10 mouse cellular contexts compared by ENCODE assay signal in the genomic region with DNA sequence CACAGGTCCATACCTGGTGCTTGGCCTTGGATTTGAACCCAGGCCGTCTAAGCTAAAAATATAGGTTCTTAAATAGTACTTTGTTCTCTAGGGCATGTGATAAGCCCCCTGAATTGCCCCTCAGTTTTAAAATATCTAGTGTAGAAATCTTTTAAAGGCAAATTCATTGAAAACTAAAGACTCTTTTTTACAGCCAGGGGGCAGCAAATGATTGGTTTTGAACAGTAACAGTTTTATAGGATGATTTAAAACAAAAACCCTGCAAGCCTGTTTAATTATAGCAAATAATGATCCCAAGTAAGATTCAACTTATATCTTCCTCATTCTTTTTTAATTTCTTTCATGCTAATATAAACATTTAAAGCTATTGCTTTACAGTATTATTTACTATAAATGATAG. TPM values are rescaled to one million over a fixed set of nuclear protein-coding genes. Genes with fewer than 3 reads are reported as not detected.
DNase-seq lines count a peak whose midpoint lies in the region; TF ChIP-seq lines count a peak whose summit lies in the region.
"Had no signal": no experiment of that assay in that cellular context is flagged by ENCODE, and none has a peak within 500 bp of the region (broad histone marks: within the 10 kb centered on the region; RNA-seq: fewer than 3 reads in every experiment).

No protein-coding gene starts in this region.

- intact Hi-C loops in heart, postnatal 25 days (cut with DNase I), result no loop called here
- intact Hi-C loops in left cerebral cortex, postnatal 10 days (cut with DNase I), result no loop called here
- intact Hi-C loops in left cerebral cortex, postnatal 36 days (cut with DNase I), result no loop called here

- no peaks in the 10 kb centered on the region for H3K36me3 ChIP-seq in MEL (ENCODE audit: control insufficient read depth in 1 of 2, insufficient read depth in 2 of 2, low read length in 2 of 2)
- H3K36me3 ChIP-seq: forebrain, embryonic 10.5 days; limb, embryonic 15.5 days; midbrain, embryonic 12.5 days had no signal

- H3K27me3 ChIP-seq in MEL (ENCODE audit: control insufficient read depth in 1 of 2, insufficient read depth in 2 of 2, low read length in 2 of 2), result peaks cover 0 to 1% of the 10 kb centered on the region in 2 experiments; a peak in 1 of 4 replicates
- H3K27me3 ChIP-seq: limb, embryonic 15.5 days; midbrain, embryonic 12.5 days had no signal

- DNase-seq in heart, adult 8-10 months (ENCODE audit: low spot score), result peak; percentile 4
- no peak for DNase-seq in heart, postnatal 25 days (ENCODE audit: low spot score)
- peak; percentile 25 to 29 for DNase-seq in left cerebral cortex, postnatal 10 days (ENCODE audit: extremely low spot score in 1 of 2, low spot score in 2 of 2)
- DNase-seq in left cerebral cortex, postnatal 36 days (ENCODE audit: low spot score in 2 of 2), result no peak
- DNase-seq in 416B (ENCODE audit: low read depth), result peak; percentile 46
- DNase-seq in MEL (ENCODE audit: low read depth, low spot score), result no peak
- no peak for DNase-seq in thymus, postnatal 36 days

- H3K4me3 ChIP-seq in MEL (ENCODE audit: control insufficient read depth in 1 of 2, insufficient read depth in 1 of 2, low read depth in 2 of 2, low read length in 2 of 2), result no peak overlapping the region
- H3K4me3 ChIP-seq: forebrain, embryonic 10.5 days; limb, embryonic 15.5 days; midbrain, embryonic 12.5 days had no signal

- no peaks in the 10 kb centered on the region for H3K79me2 ChIP-seq in MEL (ENCODE audit: control insufficient read depth, insufficient read depth, low read length, poor library complexity)

- H3K27ac ChIP-seq in MEL (ENCODE audit: control insufficient read depth, low read depth, low read length), result no peak overlapping the region
- H3K27ac ChIP-seq: forebrain, embryonic 10.5 days; limb, embryonic 15.5 days; midbrain, embryonic 12.5 days had no signal

- no peak overlapping the region for H3K9ac ChIP-seq in MEL (ENCODE audit: control insufficient read depth, low read depth, low read length, poor library complexity, severe bottlenecking)
- H3K9ac ChIP-seq: limb, embryonic 15.5 days; midbrain, embryonic 12.5 days had no signal

- no peak for TF ChIP-seq EP300 in MEL (IDR thresholded peaks at IDR 0.05; ENCODE audit: low read depth in 1 of 2, low read length in 2 of 2)

- no peak for TF ChIP-seq POLR2A in MEL (IDR thresholded peaks at IDR 0.05; ENCODE audit: control insufficient read depth in 1 of 2, insufficient read depth in 1 of 2, low read depth in 1 of 2, low read length in 2 of 2, poor library complexity in 1 of 2)

- H3K9me3 ChIP-seq in MEL (replicated peaks; ENCODE audit: insufficient read depth, low read length), result no peaks in the 10 kb centered on the region
- H3K9me3 ChIP-seq: forebrain, embryonic 10.5 days; limb, embryonic 15.5 days; midbrain, embryonic 12.5 days had no signal

- peak in 1 of 3 experiments; percentile 22; a peak in 1 of 6 replicates for TF ChIP-seq CTCF in MEL (IDR thresholded peaks at IDR 0.05 in 2 of 3, conservative IDR thresholded peaks at IDR 0.05 in 1 of 3; ENCODE audit: control insufficient read depth in 1 of 3, insufficient read depth in 1 of 3, low read depth in 2 of 3, low read length in 3 of 3, poor library complexity in 1 of 3, severe bottlenecking in 1 of 3)

- no peaks in the 10 kb centered on the region for H3K4me1 ChIP-seq in MEL (ENCODE audit: control insufficient read depth in 1 of 2, insufficient read depth in 2 of 2, low read length in 2 of 2)
- H3K4me1 ChIP-seq: forebrain, embryonic 10.5 days; limb, embryonic 15.5 days; midbrain, embryonic 12.5 days had no signal

- peak; percentile 33 for TF ChIP-seq RAD21 in MEL (IDR thresholded peaks at IDR 0.05; ENCODE audit: low read depth, low read length)

TF ChIP-seq in MEL, 35 proteins besides CTCF, POLR2A, EP300 and RAD21:
- TF ChIP-seq NELFE (IDR thresholded peaks at IDR 0.05; ENCODE audit: low read depth, low read length), result no peak
- TF ChIP-seq TAL1 (IDR thresholded peaks at IDR 0.05; ENCODE audit: low read length), result no peak
- no peak for TF ChIP-seq MEF2A (IDR thresholded peaks at IDR 0.05; ENCODE audit: extremely low read depth, insufficient replicate concordance, low read depth, low read length, poor library complexity, severe bottlenecking)
- TF ChIP-seq MAX (IDR thresholded peaks at IDR 0.05; ENCODE audit: low read length), result no peak
- no peak for TF ChIP-seq USF2 (IDR thresholded peaks at IDR 0.05; ENCODE audit: borderline replicate concordance in 1 of 2, insufficient read depth in 1 of 2, low read depth in 1 of 2, low read length in 2 of 2)
- TF ChIP-seq CHD2 (IDR thresholded peaks at IDR 0.05; ENCODE audit: low read length), result no peak
- TF ChIP-seq ELF1 (IDR thresholded peaks at IDR 0.05; ENCODE audit: low read depth, low read length), result no peak
- TF ChIP-seq MYB (IDR thresholded peaks at IDR 0.05; ENCODE audit: low read depth, low read length), result no peak
- no peak for TF ChIP-seq RCOR1 (IDR thresholded peaks at IDR 0.05; ENCODE audit: low read depth, low read length)
- no peak for TF ChIP-seq JUND (IDR thresholded peaks at IDR 0.05; ENCODE audit: low read depth, low read length)
- TF ChIP-seq GATA1 (IDR thresholded peaks at IDR 0.05; ENCODE audit: low read depth, low read length), result no peak

RNA-seq across cellular contexts. Expression of gene Fam92a, which starts 58.9 kb away (rescaled TPM):
- total RNA-seq in heart, adult 8-10 months (2022), result 10 to 100 TPM; 15.2 to 19.9 (median 18.5) TPM
- total RNA-seq in heart, postnatal 25 days (2021), result 10 to 100 TPM; 19.8 to 19.9 TPM
- total RNA-seq in left cerebral cortex, postnatal 10 days (2021), result 10 to 100 TPM; 88.7 to 93.1 TPM
- total RNA-seq in left cerebral cortex, postnatal 36 days (2021), result 10 to 100 TPM; 72.2 to 82.9 TPM
- total RNA-seq in MEL (2012; rRNA removed), result not detected in 2 replicates
- under 1 TPM in 1 of 2 experiments, not detected in 1; 0.21 TPM for polyA plus RNA-seq in MEL (2012; ENCODE audit: insufficient read depth in 1 of 2, insufficient read length in 2 of 2, low read depth in 1 of 2, low replicate concordance in 2 of 2, missing spikeins in 1 of 2)

Comparison
In these comparisons a context has a peak if more than half of its experiments do, and no peak if none do; other contexts are left out.
1. DNase-seq: peak in heart, adult 8-10 months (single experiment), left cerebral cortex, postnatal 10 days (2 of 2) and 416B (single experiment); none in heart, postnatal 25 days (single experiment), left cerebral cortex, postnatal 36 days (0 of 2), MEL (single experiment) and thymus, postnatal 36 days (0 of 2).
2. RNA of gene Fam92a, which starts 58.9 kb away (total RNA-seq): 88.7 to 93.1 TPM in left cerebral cortex, postnatal 10 days, 72.2 to 82.9 TPM in left cerebral cortex, postnatal 36 days, 19.8 to 19.9 TPM in heart, postnatal 25 days and 15.2 to 19.9 TPM in heart, adult 8-10 months; not detected in MEL; every median in the first group is over 10 times any median in the second.